Mouse (Mus musculus) megakaryocyte, embryonic 14.5 days (primary cell): Measurements from ENCODE around the gene Gstm2. TPM values are rescaled to one million over a fixed set of nuclear protein-coding genes. Genes with fewer than 3 reads are reported as not detected.

Experiments
- H3K27me3 ChIP-seq: replicated peaks from 2 replicates; pipeline ENCODE3; 2012; ENCODE audit warnings: inconsistent platforms
- H3K36me3 ChIP-seq: replicated peaks from 2 replicates; pipeline ENCODE3; 2012; ENCODE audit warnings: low read length, inconsistent platforms, mixed read lengths
- H3K4me1 ChIP-seq: 2 replicates; pipeline ENCODE4 v1.6.1; 2012; ENCODE audit warnings: inconsistent platforms
- H3K4me3 ChIP-seq: replicated peaks from 2 replicates; pipeline ENCODE3; 2012; ENCODE audit warnings: moderate library complexity, mild to moderate bottlenecking, inconsistent platforms
- H3K9me3 ChIP-seq: 2 replicates; pipeline ENCODE4 v1.6.1; 2012; ENCODE audit warnings: inconsistent platforms
- FLI1 ChIP-seq: IDR thresholded peaks from 2 replicates; pipeline ENCODE4 v1.6.1; 2012; ENCODE audit warnings: low read length, inconsistent platforms, mixed read lengths
- GATA1 ChIP-seq: IDR thresholded peaks from 3 replicates; pipeline ENCODE4 v1.6.1; 2012; ENCODE audit warnings: mixed read lengths, low read length, inconsistent platforms, borderline replicate concordance
- polyA plus RNA-seq: library from polyadenylated mRNA; stranded (reverse); fragments of >175 nt; gene quantifications from 2 replicates; pipeline ENCODE4 v1.2.3, GENCODE M21; 2012; ENCODE audit warnings: low replicate concordance; ENCODE audit not compliant: insufficient read depth

Gene Gstm2
- polyA plus RNA-seq, 1 experiment: 0.83 TPM

DNA sequence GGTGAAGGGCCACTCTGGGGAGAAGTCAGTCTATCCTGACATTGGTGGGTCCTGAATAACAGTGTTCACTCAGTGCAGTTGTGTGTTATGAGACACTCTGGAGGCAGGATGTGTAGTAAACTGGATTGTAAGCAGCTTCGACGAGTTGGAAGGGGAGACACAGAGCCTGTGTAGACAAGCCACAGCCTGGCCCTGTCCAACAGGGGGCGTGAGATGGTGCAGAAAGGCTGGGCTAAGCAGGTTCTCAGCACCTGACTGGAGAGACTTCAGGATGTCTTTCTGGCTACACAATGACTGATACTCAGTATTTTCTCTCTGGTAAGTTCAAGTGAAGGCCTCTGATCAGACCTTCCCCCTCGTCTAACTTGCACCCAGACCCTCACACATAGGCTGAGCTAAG is 40.5 kb downstream of the Gstm2 start:
- Histone ChIP-seq H3K4me1 (no peaks in the 10 kb centered on the region), H3K4me3 (no peak overlapping the region), H3K9me3 (peaks cover 14% of the 10 kb centered on the region), H3K27me3 (peaks cover 68% of the 10 kb centered on the region), H3K36me3 (no peaks in the 10 kb centered on the region)
- TF ChIP-seq FLI1 (no peak), GATA1 (no peak)

DNA sequence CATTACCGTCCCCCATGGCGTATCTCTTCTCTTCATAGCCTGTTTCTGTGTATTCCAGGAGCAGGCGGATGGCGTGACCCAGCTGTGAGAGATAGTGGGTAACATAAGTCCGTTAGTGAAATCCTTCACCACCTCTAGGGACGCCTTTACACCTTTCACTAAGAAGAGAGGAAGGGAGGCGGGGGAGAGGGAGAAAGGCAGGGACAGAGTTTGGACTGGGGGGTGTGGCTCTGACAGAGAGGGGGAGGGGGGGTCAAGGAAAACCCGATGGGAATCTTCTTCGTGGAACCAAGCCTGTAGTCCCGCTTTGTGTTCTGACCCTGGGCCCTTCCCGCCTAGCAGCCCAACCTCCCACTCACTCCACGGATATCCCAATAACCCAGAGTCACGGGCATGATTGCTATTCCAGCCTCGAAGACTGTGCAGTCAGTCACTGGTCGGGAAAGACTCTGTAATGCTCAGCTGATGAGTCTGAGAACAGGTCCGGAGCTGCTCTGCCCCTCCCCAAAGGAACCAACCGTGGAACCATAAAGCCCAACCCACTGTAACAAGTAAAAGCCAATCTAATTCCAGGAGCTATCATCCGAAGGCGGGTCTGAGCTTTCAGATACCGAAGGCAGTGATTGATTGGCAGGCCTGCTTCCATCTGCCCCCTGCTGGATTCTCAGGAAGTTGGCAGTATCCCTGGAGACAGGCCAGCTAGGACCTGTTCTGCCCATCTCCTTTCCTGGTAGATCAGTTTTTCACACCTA is 42.8 kb downstream of the Gstm2 start, which contains the start of gene Gstm6:
TSS of gene Gstm6 (minus strand) at position 511 of the 752 bp plus-strand sequence.
- Histone ChIP-seq H3K4me3 (no peak within 1 kb of the TSS), H3K4me1 (peaks cover 12% of the 10 kb centered on the region), H3K27me3 (peaks cover 67% of the 10 kb centered on the region), H3K36me3 (no peaks in the 10 kb centered on the region), H3K9me3 (peaks cover 14% of the 10 kb centered on the region)
- TF ChIP-seq FLI1 (no peak), GATA1 (no peak)

DNA sequence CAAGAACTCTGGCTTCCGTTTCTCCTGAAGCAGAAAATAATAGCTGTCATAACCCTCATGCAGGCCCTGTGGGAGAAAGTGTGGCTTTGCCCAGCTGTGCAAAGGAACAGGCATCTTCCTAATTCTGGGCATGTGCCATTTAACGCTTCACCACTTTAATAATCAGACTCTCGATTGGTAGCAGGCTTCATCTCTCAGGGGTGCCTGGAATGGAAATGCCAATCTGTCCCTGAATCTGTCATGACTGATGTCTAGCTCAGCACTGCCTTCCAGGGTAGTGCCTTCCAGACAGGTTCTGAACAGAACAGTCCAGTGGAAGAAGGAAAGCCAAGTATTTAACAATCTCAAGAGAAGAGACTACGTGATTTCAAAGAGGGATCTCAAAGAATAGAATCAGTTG is 45.0 kb downstream of the Gstm2 start:
- Histone ChIP-seq H3K27me3 (peaks cover 68% of the 10 kb centered on the region), H3K9me3 (peaks cover 10% of the 10 kb centered on the region), H3K4me3 (no peak overlapping the region), H3K36me3 (no peaks in the 10 kb centered on the region), H3K4me1 (peaks cover 12% of the 10 kb centered on the region)
- TF ChIP-seq GATA1: no peak
- no peak for TF ChIP-seq FLI1

GRCm38 (mm10) chr3:107940524-107940923 is 45.7 kb downstream of the Gstm2 start:
- Histone ChIP-seq H3K36me3 (no peaks in the 10 kb centered on the region), H3K4me3 (no peak overlapping the region), H3K27me3 (peaks cover 70% of the 10 kb centered on the region), H3K9me3 (peaks cover 10% of the 10 kb centered on the region), H3K4me1 (peaks cover 16% of the 10 kb centered on the region)
- no peak for TF ChIP-seq GATA1
- TF ChIP-seq FLI1: no peak

- Histone ChIP-seq H3K36me3 (no peaks in the 10 kb centered on the region), H3K4me1 (peaks cover 16% of the 10 kb centered on the region), H3K9me3 (peaks cover 10% of the 10 kb centered on the region), H3K4me3 (peak overlapping the region; percentile 69), H3K27me3 (peaks cover 66% of the 10 kb centered on the region)
- TF ChIP-seq GATA1: no peak
- no peak for TF ChIP-seq FLI1
Observed at GRCm38 (mm10) chr3:107939830-107940229, 46.4 kb downstream of the Gstm2 start.

GRCm38 (mm10) chr3:107939403-107939802 is 46.9 kb downstream of the Gstm2 start:
- Histone ChIP-seq H3K27me3 (peaks cover 64% of the 10 kb centered on the region), H3K36me3 (no peaks in the 10 kb centered on the region), H3K4me1 (peaks cover 16% of the 10 kb centered on the region), H3K4me3 (peak overlapping the region; percentile 69), H3K9me3 (peaks cover 8% of the 10 kb centered on the region)
- no peak for TF ChIP-seq FLI1
- no peak for TF ChIP-seq GATA1

GRCm38 (mm10) chr3:107935888-107936287 is 50.4 kb downstream of the Gstm2 start:
- peaks cover 25% of the 10 kb centered on the region for H3K4me1 ChIP-seq
- no peaks in the 10 kb centered on the region for H3K9me3 ChIP-seq
- H3K27me3 ChIP-seq: peaks cover 56% of the 10 kb centered on the region
- no peak for TF ChIP-seq GATA1
- no peak for TF ChIP-seq FLI1
- H3K4me3 ChIP-seq: no peak overlapping the region
- no peaks in the 10 kb centered on the region for H3K36me3 ChIP-seq

DNA sequence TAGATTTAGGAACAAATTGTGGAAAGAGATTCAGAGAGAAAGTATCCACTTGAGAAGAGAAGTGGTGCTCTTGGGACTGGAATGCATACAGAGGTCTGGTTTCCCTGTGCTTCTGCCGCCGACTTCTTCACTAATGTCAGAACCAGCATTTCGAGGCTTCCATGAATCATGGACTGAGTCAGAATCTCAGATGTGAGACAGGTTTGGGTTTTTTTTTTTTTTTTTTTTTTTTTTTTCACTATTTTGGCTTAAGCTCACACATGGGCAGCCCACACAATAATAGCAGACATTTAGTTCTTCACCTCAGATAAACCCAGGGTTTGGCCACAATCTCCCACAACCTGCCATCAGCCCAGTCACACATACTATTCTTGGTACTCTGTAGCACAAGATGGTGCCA is 51.0 kb downstream of the Gstm2 start:
- no peaks in the 10 kb centered on the region for H3K9me3 ChIP-seq
- H3K27me3 ChIP-seq: peaks cover 55% of the 10 kb centered on the region
- TF ChIP-seq FLI1 (no peak), GATA1 (no peak)
- peaks cover 25% of the 10 kb centered on the region for H3K4me1 ChIP-seq
- no peak overlapping the region for H3K4me3 ChIP-seq
- H3K36me3 ChIP-seq: no peaks in the 10 kb centered on the region

GRCm38 (mm10) chr3:107932128-107932527 is 54.1 kb downstream of the Gstm2 start:
- Histone ChIP-seq H3K4me1 (peaks cover 12% of the 10 kb centered on the region), H3K4me3 (no peak overlapping the region), H3K9me3 (no peaks in the 10 kb centered on the region), H3K27me3 (peaks cover 66% of the 10 kb centered on the region), H3K36me3 (no peaks in the 10 kb centered on the region)
- TF ChIP-seq GATA1 (no peak), FLI1 (no peak)

Other genes with a start within 250 kb of the Gstm2 start
- 1.5 and 4.0 TPM in 2 replicates for gene Csf1, start 226.0 kb downstream of the Gstm2 start, polyA plus RNA-seq
- gene Eps8l3, start 109.2 kb downstream of the Gstm2 start, polyA plus RNA-seq: not detected in 2 replicates
- gene Gstm5, start 90.6 kb downstream of the Gstm2 start, polyA plus RNA-seq: not detected in 2 replicates
- gene Gstm7, start 54.6 kb downstream of the Gstm2 start, polyA plus RNA-seq: not detected in 2 replicates
- not detected in 2 replicates for gene Gstm6, start 42.7 kb downstream of the Gstm2 start, polyA plus RNA-seq
- gene Gstm3, start 17.2 kb downstream of the Gstm2 start, polyA plus RNA-seq: not detected in 2 replicates
- gene Gstm1, start 31.5 kb upstream of the Gstm2 start, polyA plus RNA-seq: 55.5 and 118 TPM in 2 replicates
- 1.4 TPM in 1 of 2 replicates, not detected in the other for gene Gstm4, start 58.4 kb upstream of the Gstm2 start, polyA plus RNA-seq
- 101 and 286 TPM in 2 replicates for gene Ampd2, start 100.2 kb upstream of the Gstm2 start, polyA plus RNA-seq
- not detected in 2 replicates for gene Gnat2, start 106.3 kb upstream of the Gstm2 start, polyA plus RNA-seq
- 4.0 TPM in 1 of 2 replicates, not detected in the other for gene Gnai3, start 159.7 kb upstream of the Gstm2 start, polyA plus RNA-seq
- gene Gpr61, start 168.4 kb upstream of the Gstm2 start, polyA plus RNA-seq: not detected in 2 replicates
- gene Amigo1, start 199.9 kb upstream of the Gstm2 start, polyA plus RNA-seq: not detected in 2 replicates
- 3.3 and 3.9 TPM in 2 replicates for gene Cyb561d1, start 214.8 kb upstream of the Gstm2 start, polyA plus RNA-seq
- 7.8 and 14.9 TPM in 2 replicates for gene Atxn7l2, start 224.5 kb upstream of the Gstm2 start, polyA plus RNA-seq
- gene Sypl2, start 240.2 kb upstream of the Gstm2 start, polyA plus RNA-seq: not detected in 2 replicates